ENCODE assay signal across 8 mouse cellular contexts in genomic region chr9:78527767-78528381, GRCm38 (mm10). TPM values are rescaled to one million over a fixed set of nuclear protein-coding genes. Genes with fewer than 3 reads are reported as not detected.
DNase-seq lines count a peak whose midpoint lies in the region; ATAC-seq lines count a peak whose summit lies in the region.

No protein-coding gene starts in this region.

- 0 out of 2 replicates have a peak, but pooled peaks cover 9% of the 10 kb centered on the region for H3K4me1 ChIP-seq in embryonic facial prominence, embryonic 12.5 days
- H3K4me1 ChIP-seq in limb, embryonic 12.5 days (replicated peaks): no peaks in the 10 kb centered on the region; the same call in 1 of the 2 replicates
- H3K4me1 ChIP-seq in midbrain, embryonic 14.5 days (ENCODE audit: control insufficient read depth, insufficient read depth, low read length): no peaks in the 10 kb centered on the region

- WGBS in embryonic facial prominence, embryonic 12.5 days: 3% methylated on average over 16 of the region's 16 CpGs
- WGBS in limb, embryonic 12.5 days: 1% methylated on average over 16 of the region's 16 CpGs
- 4% methylated on average over 16 of the region's 16 CpGs for WGBS in midbrain, embryonic 14.5 days

- H3K36me3 ChIP-seq in embryonic facial prominence, embryonic 12.5 days: no peaks in the 10 kb centered on the region
- H3K36me3 ChIP-seq in limb, embryonic 12.5 days: 0 out of 2 replicates have a peak, but pooled peaks cover 11% of the 10 kb centered on the region
- no peaks in the 10 kb centered on the region for H3K36me3 ChIP-seq in midbrain, embryonic 14.5 days (ENCODE audit: control insufficient read depth, insufficient read depth, low read length)

- peak overlapping the region; percentile 42 for H3K9ac ChIP-seq in embryonic facial prominence, embryonic 12.5 days
- peak overlapping the region; percentile 53 for H3K9ac ChIP-seq in limb, embryonic 12.5 days (replicated peaks)
- peak overlapping the region; percentile 70 for H3K9ac ChIP-seq in midbrain, embryonic 14.5 days (replicated peaks; ENCODE audit: low read length)

- H3K9me3 ChIP-seq in embryonic facial prominence, embryonic 12.5 days: no peaks in the 10 kb centered on the region
- H3K9me3 ChIP-seq in limb, embryonic 12.5 days: no peaks in the 10 kb centered on the region
- H3K9me3 ChIP-seq in midbrain, embryonic 14.5 days (ENCODE audit: control insufficient read depth, low read length): no peaks in the 10 kb centered on the region

- DNase-seq in 3134 (ENCODE audit: extremely low read depth, insufficient read length, low spot score): peak; percentile 77
- peak; percentile 85 for DNase-seq in adrenal gland, postnatal 25 days
- DNase-seq in heart, adult 18-20 months: peak; percentile 72 to 93
- peak; percentile 89 for DNase-seq in kidney, adult 18-20 months
- DNase-seq in midbrain, embryonic 14.5 days: peak; percentile 88
- DNase-seq in spleen, postnatal 14 days (ENCODE audit: low spot score in 2 of 2): peak; percentile 64 to 78

- no peaks in the 10 kb centered on the region for H3K27me3 ChIP-seq in embryonic facial prominence, embryonic 12.5 days
- H3K27me3 ChIP-seq in limb, embryonic 12.5 days: no peaks in the 10 kb centered on the region
- no peaks in the 10 kb centered on the region for H3K27me3 ChIP-seq in midbrain, embryonic 14.5 days (ENCODE audit: control insufficient read depth, insufficient read depth, low read length)

- peak overlapping the region; percentile 86 for H3K27ac ChIP-seq in embryonic facial prominence, embryonic 12.5 days
- H3K27ac ChIP-seq in limb, embryonic 12.5 days: peak overlapping the region; percentile 84
- H3K27ac ChIP-seq in midbrain, embryonic 14.5 days (replicated peaks; ENCODE audit: low read depth, low read length): peak overlapping the region; percentile 87

- peak overlapping the region; percentile 83 for H3K4me2 ChIP-seq in embryonic facial prominence, embryonic 12.5 days (replicated peaks)
- peak overlapping the region; percentile 84 for H3K4me2 ChIP-seq in limb, embryonic 12.5 days
- H3K4me2 ChIP-seq in midbrain, embryonic 14.5 days (ENCODE audit: low read length): peak overlapping the region; percentile 93

- ATAC-seq in embryonic facial prominence, embryonic 12.5 days (ENCODE audit: insufficient number of reproducible peaks, insufficient read depth, low FRiP score, low TSS enrichment): no peak
- peak; percentile 46; the same call in 1 of the 2 replicates for ATAC-seq in limb, embryonic 12.5 days (ENCODE audit: insufficient number of reproducible peaks, insufficient read depth, low FRiP score, low TSS enrichment, low read depth)
- peak; percentile 77 for ATAC-seq in midbrain, embryonic 14.5 days (ENCODE audit: low FRiP score, low TSS enrichment)

- peak overlapping the region; percentile 45 for H3K4me3 ChIP-seq in embryonic facial prominence, embryonic 12.5 days
- peak overlapping the region; percentile 49 for H3K4me3 ChIP-seq in limb, embryonic 12.5 days (replicated peaks)
- H3K4me3 ChIP-seq in midbrain, embryonic 14.5 days (replicated peaks; ENCODE audit: low read depth, low read length): peak overlapping the region; percentile 48

RNA-seq across cellular contexts. Expression of gene Eef1a1, which starts 38.9 kb away (rescaled TPM):
- 6,460 and 8,956 TPM in 2 replicates for total RNA-seq in adrenal gland, postnatal 25 days (2021)
- 3,992 and 4,191 TPM in 2 replicates for polyA plus RNA-seq in embryonic facial prominence, embryonic 12.5 days (2016; fragmentation: Nextera tagmentation; extraction: Ambion mirVana)
- total RNA-seq in heart, adult 18-20 months (2021): 1,000 to 10,000 TPM in 1 of 2 experiments, 100 to 1,000 TPM in 1; 994 to 1,266 TPM
- polyA plus RNA-seq in limb, embryonic 12.5 days (2016; fragmentation: Nextera tagmentation; extraction: Ambion mirVana): 4,104 and 4,228 TPM in 2 replicates
- 3,788 and 4,401 TPM in 2 replicates for polyA plus RNA-seq in midbrain, embryonic 14.5 days (2014; fragmentation: Nextera tagmentation; extraction: Ambion mirVana)

RNA-seq across cellular contexts. Expression of gene Slc17a5, which starts 60.0 kb away (rescaled TPM):
- 10.6 and 16.7 TPM in 2 replicates for total RNA-seq in adrenal gland, postnatal 25 days (2021)
- polyA plus RNA-seq in embryonic facial prominence, embryonic 12.5 days (2016; fragmentation: Nextera tagmentation; extraction: Ambion mirVana): 14.4 and 17.4 TPM in 2 replicates
- total RNA-seq in heart, adult 18-20 months (2021): 1 to 10 TPM; 4.8 to 6.2 TPM
- polyA plus RNA-seq in limb, embryonic 12.5 days (2016; fragmentation: Nextera tagmentation; extraction: Ambion mirVana): 17.3 and 18.2 TPM in 2 replicates
- 13.7 and 16.9 TPM in 2 replicates for polyA plus RNA-seq in midbrain, embryonic 14.5 days (2014; fragmentation: Nextera tagmentation; extraction: Ambion mirVana)
